Mouse (Mus musculus) adrenal gland, postnatal 10 days (tissue): ENCODE measurements around the gene Tada2a. TPM values are rescaled to one million over a fixed set of nuclear protein-coding genes. Genes with fewer than 3 reads are reported as not detected.

ENCODE experiments used
- DNase-seq: peaks from one replicate; pipeline ENCODE4 v3.0.0; 2021; ENCODE audit warnings: mixed read lengths
- total RNA-seq, 2 experiments: library from RNA; stranded (reverse); gene quantifications; 2 replicates each; pipeline ENCODE4 v1.2.3; 2021

Gene Tada2a
- total RNA-seq, 2 experiments from 2014 or later = 12.3 to 15.1 TPM

DNA sequence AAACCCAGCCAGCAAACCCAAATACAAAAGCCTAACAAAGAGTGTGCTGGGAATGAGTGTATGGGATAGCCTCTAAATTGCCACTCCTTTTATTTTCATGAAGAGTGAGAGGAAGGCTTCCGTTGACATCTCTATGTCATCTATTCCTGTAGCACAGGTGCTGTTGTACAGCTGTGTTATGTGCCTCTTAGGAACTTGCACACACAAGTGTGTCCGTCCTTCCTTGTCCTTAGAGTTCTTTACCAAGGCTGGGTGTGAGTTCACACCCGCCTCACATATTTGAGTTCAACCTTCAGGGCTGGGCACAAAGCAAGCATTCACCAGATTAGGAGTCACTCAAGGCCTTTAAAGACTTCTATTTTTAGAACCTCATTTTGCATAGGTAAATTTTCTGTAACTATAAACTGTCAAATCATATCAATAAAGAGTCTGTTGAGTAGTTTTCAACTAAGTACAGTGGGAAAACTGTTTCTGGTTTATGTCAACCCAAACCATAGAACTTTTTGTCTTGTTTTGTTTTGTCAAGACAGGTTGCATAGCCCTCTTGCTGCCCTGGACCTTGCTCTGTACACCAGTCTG lies 65.7 kb downstream of the Tada2a start:
- no peak for DNase-seq

DNA sequence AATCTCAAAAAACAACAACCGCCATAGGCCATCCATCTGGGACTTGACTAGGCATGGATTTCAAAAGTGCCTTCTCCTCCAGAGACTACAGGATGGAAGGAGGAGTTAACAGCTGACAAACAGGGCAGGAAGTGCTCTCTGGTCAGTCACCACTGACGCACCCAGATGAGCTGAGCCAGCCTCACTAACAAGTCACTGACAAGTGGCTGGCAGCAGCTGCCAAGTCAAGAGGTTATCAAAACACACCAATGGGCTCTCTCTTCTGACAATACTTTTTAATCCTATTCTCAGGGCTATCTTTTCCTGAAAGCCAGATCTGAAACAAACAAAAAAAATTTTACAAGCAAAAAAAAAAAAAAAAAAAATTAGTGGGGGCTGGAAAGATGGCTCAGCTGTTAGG lies 66.6 kb downstream of the Tada2a start:
- peak; percentile 42 for DNase-seq

DNA sequence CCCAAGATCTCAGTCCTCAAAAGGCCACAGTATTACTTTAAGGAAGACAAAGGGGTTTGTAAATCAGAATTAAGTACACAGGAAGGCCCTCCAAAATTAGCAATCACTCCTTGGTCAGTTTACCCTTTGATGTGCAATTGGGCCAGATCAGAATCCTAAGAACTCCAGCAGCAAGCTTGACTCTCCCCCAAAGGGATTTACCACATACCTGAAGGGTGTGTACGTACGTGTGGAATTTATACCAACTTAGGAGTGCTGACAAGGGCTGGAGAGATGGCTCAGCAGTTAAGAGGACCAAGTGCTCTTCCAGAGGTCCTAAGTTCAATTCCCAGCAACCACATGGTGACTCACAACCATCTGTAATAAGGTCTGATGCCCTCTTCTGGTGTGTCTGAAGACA lies 67.5 kb downstream of the Tada2a start:
- no peak for DNase-seq

DNA sequence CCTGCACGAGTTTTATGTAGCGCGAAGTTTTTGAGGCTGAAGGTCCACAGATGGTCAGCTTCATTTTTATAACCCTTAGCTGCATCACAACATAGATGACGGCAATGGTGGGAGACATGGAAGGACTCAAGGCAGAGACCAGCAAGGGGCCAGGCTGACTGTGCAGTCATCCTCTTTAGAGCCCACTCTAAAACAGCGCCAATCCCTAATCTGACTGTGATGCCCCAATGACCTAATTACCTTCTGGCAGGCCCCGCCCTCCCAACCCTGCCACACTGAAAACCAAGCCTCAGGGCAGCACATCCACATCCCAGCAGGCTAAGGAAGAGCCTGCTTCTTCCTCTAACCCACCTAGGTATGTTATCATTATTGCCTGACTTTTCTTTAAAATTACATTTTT lies 68.8 kb downstream of the Tada2a start:
- DNase-seq = no peak

DNA sequence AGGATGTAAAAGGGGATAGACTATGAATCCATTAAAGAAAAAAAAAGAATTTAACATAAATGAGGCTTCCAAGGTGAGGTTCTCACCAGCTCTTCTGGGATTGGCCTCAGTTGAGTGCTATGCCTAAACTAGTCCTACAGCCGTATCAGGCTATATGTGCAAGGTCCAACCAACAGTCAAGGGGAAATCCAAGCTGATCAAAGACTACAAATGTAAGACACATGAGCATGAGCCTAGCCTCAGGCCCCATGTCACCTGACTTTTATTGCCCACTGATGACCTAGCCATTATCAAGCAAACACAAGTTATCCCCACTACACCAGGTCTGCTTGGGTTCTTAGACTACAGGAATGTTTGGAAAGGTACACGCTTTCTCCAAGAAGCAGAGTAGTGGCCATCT lies 69.6 kb downstream of the Tada2a start:
- DNase-seq = no peak

DNA sequence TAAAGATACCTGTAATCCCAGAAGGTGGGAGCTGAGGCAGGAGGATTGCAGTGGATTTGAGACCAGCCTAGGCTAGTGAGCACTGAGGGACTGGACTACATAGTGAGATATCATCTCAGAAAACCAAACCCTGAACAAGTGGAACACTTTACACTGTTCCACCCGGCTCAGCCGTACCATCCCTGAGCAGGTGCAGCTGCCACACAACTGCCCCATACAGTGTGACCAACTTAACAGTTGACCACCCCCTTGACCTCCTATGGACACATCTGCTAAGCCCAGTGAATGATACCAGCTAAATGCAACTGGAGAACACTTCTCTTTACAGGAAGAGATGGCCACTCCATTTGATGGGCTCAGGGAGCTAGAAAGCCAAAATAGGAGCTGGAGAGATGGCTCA lies 72.0 kb downstream of the Tada2a start:
- DNase-seq = no peak

DNA sequence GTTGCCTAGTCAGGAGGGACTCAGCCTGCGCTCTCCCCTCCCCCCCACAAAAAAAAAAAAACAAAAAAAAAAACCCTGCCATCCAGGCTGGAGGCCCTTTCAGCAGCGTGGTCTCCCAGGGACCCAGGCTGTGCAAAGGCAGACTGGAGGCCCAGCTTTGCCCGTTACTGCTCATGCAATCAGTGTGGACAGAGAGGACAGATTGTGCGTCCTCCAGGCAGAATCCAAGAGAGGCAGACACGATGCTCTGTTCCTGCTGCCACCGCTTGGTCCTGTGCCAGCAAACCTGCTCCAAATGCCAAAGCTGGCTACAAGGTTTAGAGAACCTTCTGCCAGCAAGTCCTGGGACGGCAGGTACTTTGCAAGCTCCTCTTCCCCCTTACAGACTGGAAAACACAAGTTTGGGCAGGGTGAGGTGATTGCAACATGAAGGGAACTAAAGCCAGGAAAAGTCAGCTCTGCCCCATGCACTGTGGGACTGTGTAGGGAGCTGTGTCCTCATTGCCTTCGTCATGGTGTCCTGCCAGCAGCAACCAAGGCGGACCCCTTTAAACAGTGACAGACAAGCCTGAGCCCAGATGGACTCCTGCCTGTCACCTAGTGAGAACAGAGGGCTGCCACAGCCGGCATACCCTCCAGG lies 75.8 kb downstream of the Tada2a start:
- peak; percentile 64 for DNase-seq

DNA sequence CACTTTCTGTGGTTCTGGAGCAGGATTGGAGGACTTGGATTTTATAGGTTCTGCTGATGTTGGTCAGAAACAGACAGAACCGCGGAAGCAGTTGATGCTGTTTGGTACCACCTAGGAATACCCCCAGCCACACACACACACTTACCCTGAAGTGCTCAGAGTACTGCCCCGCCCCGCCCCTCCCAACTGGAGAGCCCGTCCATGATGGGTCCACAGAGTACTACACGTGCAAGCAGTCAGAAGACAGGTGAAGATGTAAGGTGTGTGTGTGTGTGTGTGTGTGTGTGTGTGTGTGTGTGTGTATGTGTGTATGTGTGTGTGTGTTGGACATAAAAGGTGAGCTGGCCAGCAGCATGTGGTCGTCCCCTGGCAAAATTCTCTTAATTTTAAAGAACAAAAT lies 76.3 kb downstream of the Tada2a start:
- DNase-seq = no peak

DNA sequence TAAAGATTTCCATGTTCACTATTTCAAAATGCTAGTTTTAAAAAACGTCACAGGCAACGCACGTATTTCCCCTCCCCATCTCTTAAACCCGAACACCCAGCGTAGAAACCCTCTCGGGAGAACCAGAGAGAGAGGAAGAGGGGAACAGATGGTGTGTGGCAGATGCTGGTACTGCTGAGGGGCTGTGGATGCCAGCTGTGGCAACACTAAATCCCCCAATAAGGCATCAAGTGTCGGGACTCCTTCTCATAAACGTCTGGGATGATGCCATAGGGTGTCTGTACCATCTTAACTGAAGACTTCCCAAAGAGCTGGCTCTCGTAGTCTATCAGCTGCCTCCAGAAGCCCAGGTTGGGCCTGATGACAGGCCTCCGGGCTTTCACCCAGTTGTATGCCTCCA lies 81.0 kb downstream of the Tada2a start:
- no peak for DNase-seq

DNA sequence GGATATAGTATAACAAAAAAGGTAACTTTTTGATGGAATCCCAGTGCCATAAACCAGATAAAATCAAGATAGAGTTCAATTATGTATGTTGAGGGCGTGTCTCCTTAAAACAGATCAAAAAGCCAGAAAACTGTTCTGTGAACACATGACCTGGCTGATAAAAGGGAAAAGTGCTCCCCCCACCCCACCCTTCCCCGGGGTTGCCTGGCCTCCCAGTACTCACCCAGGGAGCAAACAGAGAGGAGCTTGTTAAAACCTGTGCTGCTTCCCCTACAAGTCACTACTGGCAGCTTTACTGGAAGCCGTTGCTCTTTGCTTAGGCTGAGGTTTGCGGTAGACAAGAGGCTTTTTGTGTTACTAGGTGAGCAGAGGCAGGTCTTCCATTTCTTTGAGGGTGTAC lies 82.1 kb downstream of the Tada2a start:
- DNase-seq = no peak

DNA sequence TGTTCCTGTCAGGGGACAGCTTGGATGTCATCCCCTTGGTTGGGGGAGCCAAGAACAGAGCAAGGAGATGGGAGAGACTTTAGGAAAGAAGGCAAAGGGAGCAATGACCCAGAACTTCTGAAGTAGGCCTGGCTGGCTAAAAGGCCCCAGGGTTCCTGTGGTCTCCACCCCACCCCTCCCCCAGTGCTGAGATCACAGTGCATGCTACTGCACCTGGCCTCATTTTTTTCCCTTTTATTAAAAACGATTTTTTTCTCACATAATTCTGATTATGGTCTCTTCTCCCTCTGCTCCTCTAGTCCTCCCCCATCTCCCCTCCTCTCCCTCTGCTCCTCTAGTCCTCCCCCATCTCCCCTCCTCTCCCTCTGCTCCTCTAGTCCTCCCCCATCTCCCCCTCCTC lies 84.4 kb downstream of the Tada2a start:
- no peak for DNase-seq

DNA sequence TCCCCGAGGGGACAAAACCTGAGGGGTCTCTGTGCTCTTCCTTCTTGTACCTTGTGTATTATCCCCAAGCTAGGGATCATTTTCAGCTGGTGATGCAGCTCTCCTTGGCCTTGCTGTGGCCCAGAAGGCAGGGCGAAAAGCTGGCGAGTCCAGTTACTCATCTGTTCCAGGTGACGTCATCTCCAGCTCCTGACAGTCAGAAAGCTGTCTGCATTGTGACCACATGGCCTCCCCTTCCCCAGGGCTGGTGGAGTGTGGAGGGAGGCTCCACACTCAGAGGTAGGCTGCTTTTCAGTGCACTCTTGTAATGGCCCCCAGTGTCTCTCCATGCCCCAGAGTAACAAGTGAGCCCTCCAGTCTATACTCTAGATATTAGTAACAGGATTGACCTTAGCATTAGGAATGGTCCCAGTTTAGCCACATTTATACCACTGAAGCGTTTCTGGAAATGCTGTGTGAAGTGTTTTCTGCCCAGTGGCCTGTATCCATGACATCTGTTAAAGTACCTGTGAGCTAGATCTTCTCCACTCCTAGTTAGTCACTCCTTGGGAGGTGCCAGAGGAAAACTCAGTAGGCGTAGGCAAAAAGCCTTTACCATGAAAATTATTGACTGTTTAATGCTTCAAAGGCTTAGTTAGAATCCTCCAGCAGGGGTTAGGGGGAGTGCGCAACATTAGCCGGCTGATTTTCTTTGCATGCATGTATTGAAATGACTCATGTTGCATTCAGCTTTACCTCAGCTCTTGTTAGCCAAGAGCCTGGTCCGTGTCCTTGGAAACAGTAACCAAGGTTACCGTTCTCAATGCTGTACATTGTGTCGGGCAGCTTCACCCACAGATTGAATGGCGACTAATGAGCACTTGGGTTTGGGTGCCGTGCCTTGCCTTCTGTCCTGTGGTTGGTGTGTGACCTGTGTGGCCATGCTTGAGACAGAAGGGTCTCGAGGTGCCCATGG lies 86.3 kb downstream of the Tada2a start:
- peak; percentile 65 for DNase-seq

DNA sequence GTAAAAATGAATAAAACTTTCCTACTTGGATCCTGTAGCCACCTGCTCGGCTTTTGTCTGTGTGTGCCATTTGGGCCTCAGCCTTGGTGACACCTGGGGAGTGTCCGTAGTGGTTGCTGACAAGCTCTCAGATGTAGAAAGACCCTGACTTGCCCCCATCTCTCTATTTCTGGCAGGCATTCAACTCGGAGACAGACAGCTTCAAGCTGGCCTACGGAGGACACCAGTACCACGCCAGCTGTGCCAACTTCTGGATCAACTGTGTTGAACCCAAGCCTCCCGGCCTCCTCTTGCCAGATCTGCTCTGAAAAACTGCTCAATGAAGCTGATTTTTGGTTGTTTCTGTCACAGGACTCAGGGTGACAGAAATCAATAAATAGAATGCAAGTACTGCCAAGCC lies 88.8 kb downstream of the Tada2a start:
- DNase-seq = no peak

DNA sequence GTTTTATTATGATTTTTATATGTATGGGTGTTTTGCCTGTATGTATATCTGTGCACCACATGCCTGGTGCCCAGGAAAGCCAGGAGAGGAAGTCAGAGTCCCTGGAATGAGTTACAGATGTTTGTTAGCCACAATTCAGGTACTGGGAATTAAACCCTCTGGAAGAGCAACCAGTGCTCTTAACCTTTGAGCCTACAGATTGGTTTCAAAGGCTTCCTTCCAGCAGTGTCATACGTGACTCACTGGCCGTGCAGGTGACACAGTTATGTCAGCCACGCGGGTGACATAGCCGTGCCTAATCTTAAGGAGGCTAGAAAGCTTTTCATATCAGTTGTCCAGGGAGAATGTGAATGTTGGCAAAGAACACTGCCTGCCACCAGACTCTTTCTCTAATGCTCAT lies 95.7 kb downstream of the Tada2a start:
- no peak for DNase-seq

DNA sequence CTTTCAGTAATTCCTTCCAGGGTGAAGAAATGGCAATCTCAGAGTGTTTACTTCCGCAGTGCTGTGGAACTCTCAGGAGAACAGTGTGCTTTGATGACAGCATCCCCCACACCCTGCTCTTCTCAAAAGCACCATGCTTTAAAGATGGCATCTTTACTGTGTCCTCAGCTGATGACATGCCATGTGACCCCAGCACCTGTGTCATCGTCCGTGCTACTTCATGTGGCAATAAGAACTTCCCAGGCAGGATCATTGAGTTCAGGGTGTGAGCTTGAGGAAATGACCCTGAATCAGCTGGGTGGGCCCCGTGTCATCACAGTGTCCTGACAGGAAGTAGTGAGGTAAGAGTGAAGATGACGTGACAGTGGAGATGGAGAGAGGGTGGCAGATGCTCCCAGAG lies 96.8 kb downstream of the Tada2a start:
- no peak for DNase-seq

DNA sequence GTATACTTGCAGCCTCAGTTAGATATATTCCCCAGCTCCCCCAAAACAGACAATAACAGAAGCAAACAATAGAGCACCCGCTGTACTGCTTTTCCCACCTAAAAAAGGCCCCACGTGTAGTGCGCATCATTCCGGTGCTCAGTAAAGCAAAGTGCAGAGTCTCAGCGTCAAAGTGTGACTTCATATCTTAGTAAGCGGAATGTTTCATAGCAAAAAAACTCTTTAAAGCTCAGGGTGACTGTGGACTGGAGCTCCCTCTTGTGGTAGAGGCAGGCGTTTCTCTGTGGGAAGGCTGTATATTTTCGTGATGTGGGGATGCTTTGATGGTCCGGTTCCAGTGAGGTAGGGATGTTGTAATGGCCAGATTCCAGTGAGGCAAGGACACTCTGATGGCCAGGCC lies 97.4 kb downstream of the Tada2a start:
- DNase-seq = peak; percentile 77

Other genes with a start within 250 kb of the Tada2a start
- 10 to 100 TPM; 18.3 to 18.6 TPM for gene Ddx52, start 187.5 kb downstream of the Tada2a start, total RNA-seq
- gene Synrg, start 165.2 kb downstream of the Tada2a start, total RNA-seq = 10 to 100 TPM; 31.3 to 36.1 TPM
- 1 to 10 TPM; 3.0 to 4.0 TPM for gene Dusp14, start 60.3 kb downstream of the Tada2a start, total RNA-seq
- 10 to 100 TPM; 67.7 to 78.5 TPM for gene Acaca, start 72 bp upstream of the Tada2a start, total RNA-seq
- gene Gm11437, start 37.9 kb upstream of the Tada2a start, total RNA-seq = not detected